Mouse (Mus musculus) cortical plate, adult 2 months (tissue): ENCODE results near the gene Cd180.

Source experiments
- CTCF ChIP-seq: fragments of 200-500 bp; IDR thresholded peaks from 2 replicates; pipeline ENCODE4 v1.5.1; 2011; ENCODE audit warnings: mild to moderate bottlenecking, control low read depth, low read length; ENCODE audit not compliant: insufficient read depth; ENCODE audit errors: extremely low read depth
- POLR2A ChIP-seq: fragments of 200-500 bp; IDR thresholded peaks from 2 replicates; pipeline ENCODE4 v1.6.1; 2011; ENCODE audit warnings: mild to moderate bottlenecking, low read length, control low read depth; ENCODE audit not compliant: insufficient read depth; ENCODE audit errors: extremely low read depth

DNA sequence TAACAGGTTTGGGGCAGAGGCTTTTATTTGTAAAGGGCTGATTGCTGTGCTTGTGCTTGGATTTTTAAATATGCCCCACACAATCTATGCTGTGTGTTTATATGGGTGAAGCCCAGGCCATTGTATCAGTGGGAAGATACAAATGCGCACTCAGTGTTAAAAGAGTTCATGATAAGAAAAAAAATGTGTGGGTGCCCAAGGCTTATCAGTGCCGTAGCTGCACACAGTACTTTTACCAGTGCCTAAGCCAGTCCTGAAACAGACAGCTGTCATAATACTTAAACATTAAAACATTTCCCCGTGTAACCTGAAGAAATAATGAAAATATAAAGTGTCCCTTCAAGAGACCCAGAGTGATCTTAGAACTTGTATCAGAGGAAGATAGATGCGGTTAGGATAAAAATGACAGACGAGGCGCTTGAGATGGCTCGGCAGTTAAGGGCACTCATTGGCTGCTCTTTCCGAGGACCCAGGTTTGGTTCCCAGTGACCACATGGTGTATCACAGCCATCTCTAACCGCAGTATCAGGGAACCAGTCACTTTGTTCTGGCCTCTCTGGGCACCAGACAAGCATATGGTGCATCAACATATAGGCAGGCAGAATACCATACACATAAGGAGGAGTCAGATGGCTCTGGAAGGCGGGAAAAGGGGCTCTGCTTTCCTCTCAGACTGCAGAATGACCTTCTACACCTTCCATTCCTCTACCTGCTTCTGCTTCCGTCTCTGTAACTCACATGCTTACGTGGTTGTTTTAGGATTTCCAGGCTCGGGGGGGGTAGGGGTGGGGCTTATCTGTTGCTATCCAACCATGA, 46.6 kb downstream of the Cd180 start:
- TF ChIP-seq CTCF, result no peak
- TF ChIP-seq POLR2A, result no peak
